ENCODE assay signal across 8 mouse cellular contexts in the genomic region with DNA sequence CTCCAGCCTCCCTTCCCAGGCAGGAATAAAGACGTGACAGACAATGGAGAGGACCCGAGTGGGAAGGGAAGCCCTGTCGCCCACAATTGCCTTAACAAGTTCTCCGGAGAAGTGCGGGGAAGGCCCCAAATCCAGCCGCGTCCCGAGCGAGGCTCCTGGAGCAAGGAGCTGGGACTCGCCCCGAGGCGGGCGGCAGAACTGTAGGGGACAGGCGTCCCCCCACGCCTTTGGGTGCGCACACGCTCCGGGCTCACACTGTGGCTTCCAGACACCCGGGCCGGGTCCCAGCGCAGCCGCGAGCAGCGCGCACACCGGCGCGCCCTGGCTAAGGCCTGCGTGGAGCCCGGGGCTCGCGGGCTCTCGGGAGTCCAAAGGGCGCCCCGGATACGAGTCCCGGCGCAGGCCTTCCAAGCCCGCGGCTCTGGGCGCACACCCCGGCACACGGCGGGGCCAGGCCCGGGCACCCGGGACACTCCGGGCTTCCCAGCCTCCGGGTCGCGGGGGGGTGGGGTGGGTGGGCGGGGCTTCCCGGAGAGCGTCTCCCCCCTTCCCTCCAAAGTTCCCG. TPM values are rescaled to one million over a fixed set of nuclear protein-coding genes. Genes with fewer than 3 reads are reported as not detected.
A peak's percentile ranks its signal among the peaks of the same experiment; 100 is the strongest.
DNase-seq lines count a peak whose midpoint lies in the region; ATAC-seq and TF ChIP-seq lines count a peak whose summit lies in the region.

No protein-coding gene starts in this region.

- ATAC-seq in embryonic facial prominence, embryonic 15.5 days (ENCODE audit: insufficient number of reproducible peaks, low FRiP score, low TSS enrichment, low read depth) = peak; percentile 44
- ATAC-seq in hindbrain, embryonic 12.5 days (ENCODE audit: low FRiP score) = peak; percentile 48
- ATAC-seq in liver, embryonic 12.5 days = peak; percentile 30
- peak; percentile 27 for ATAC-seq in stomach, embryonic 16.5 days (ENCODE audit: insufficient read depth, low FRiP score)
- no peak for ATAC-seq in megakaryocyte-erythroid progenitor cell, adult 5-6 weeks (replicated peaks; ENCODE audit: low FRiP score, low TSS enrichment, poor library complexity, severe bottlenecking)

- H3K4me2 ChIP-seq in embryonic facial prominence, embryonic 15.5 days (replicated peaks) = peak overlapping the region; percentile 82
- H3K4me2 ChIP-seq in hindbrain, embryonic 12.5 days (replicated peaks) = peak overlapping the region; percentile 81
- peak overlapping the region; percentile 89 for H3K4me2 ChIP-seq in liver, embryonic 12.5 days
- peak overlapping the region; percentile 70 for H3K4me2 ChIP-seq in stomach, embryonic 16.5 days (ENCODE audit: low read depth, low read length)

- TF ChIP-seq CTCF in spleen, adult 2 months (IDR thresholded peaks at IDR 0.05; ENCODE audit: extremely low read depth, insufficient read depth, insufficient read length, insufficient replicate concordance) = no peak

- no peak for DNase-seq in spleen, adult 2 months (ENCODE audit: low read depth in 1 of 2, low spot score in 2 of 2)
- DNase-seq in spleen, adult 18-20 months = no peak
- no peak for DNase-seq in right cerebral cortex, postnatal 14 days

- TF ChIP-seq POLR2A in spleen, adult 2 months (IDR thresholded peaks at IDR 0.05; ENCODE audit: low read depth, low read length) = no peak

- peak overlapping the region; percentile 96 for H3K9ac ChIP-seq in embryonic facial prominence, embryonic 15.5 days
- H3K9ac ChIP-seq in hindbrain, embryonic 12.5 days = peak overlapping the region; percentile 81
- peak overlapping the region; percentile 78 for H3K9ac ChIP-seq in liver, embryonic 12.5 days
- peak overlapping the region; percentile 91 for H3K9ac ChIP-seq in stomach, embryonic 16.5 days (ENCODE audit: low read length)

- 3% methylated on average over 54 of the region's 54 CpGs for WGBS in spleen, adult 2 months
- 0% methylated on average over 54 of the region's 54 CpGs for WGBS in embryonic facial prominence, embryonic 15.5 days
- 0% methylated on average over 51 of the region's 54 CpGs for WGBS in hindbrain, embryonic 12.5 days
- 1% methylated on average over 51 of the region's 54 CpGs for WGBS in liver, embryonic 12.5 days (ENCODE audit: insufficient replicate concordance)
- under 1% methylated on average over 52 of the region's 54 CpGs for WGBS in stomach, embryonic 16.5 days

- no peaks in the 10 kb centered on the region for H3K4me1 ChIP-seq in spleen, adult 2 months (ENCODE audit: control insufficient read depth, insufficient read depth, insufficient read length)
- peaks cover 57% of the 10 kb centered on the region for H3K4me1 ChIP-seq in embryonic facial prominence, embryonic 15.5 days
- H3K4me1 ChIP-seq in hindbrain, embryonic 12.5 days = peaks cover 50% of the 10 kb centered on the region
- H3K4me1 ChIP-seq in liver, embryonic 12.5 days = peaks cover 87% of the 10 kb centered on the region
- peaks cover 50% of the 10 kb centered on the region for H3K4me1 ChIP-seq in stomach, embryonic 16.5 days (ENCODE audit: control insufficient read depth, insufficient read depth, low read length)

- no peaks in the 10 kb centered on the region for H3K36me3 ChIP-seq in spleen, adult 2 months (ENCODE audit: control insufficient read depth, insufficient read depth, low read length)
- no peaks in the 10 kb centered on the region for H3K36me3 ChIP-seq in embryonic facial prominence, embryonic 15.5 days
- no peaks in the 10 kb centered on the region for H3K36me3 ChIP-seq in hindbrain, embryonic 12.5 days
- no peaks in the 10 kb centered on the region for H3K36me3 ChIP-seq in liver, embryonic 12.5 days
- no peaks in the 10 kb centered on the region for H3K36me3 ChIP-seq in stomach, embryonic 16.5 days (ENCODE audit: control insufficient read depth, insufficient read depth, low read length)

- H3K4me3 ChIP-seq in spleen, adult 2 months (ENCODE audit: extremely low read depth, insufficient read depth, insufficient read length) = peak overlapping the region; percentile 39
- H3K4me3 ChIP-seq in embryonic facial prominence, embryonic 15.5 days (replicated peaks) = peak overlapping the region; percentile 89
- H3K4me3 ChIP-seq in hindbrain, embryonic 12.5 days = peak overlapping the region; percentile 63
- peak overlapping the region; percentile 72 for H3K4me3 ChIP-seq in liver, embryonic 12.5 days
- peak overlapping the region; percentile 89 for H3K4me3 ChIP-seq in stomach, embryonic 16.5 days (replicated peaks; ENCODE audit: low read length)

- H3K27ac ChIP-seq in spleen, adult 2 months (ENCODE audit: insufficient read depth, low read length) = peak overlapping the region; percentile 5; the same call in 1 of the 2 replicates
- peak overlapping the region; percentile 100 for H3K27ac ChIP-seq in embryonic facial prominence, embryonic 15.5 days (replicated peaks)
- H3K27ac ChIP-seq in hindbrain, embryonic 12.5 days = peak overlapping the region; percentile 83
- peak overlapping the region; percentile 88 for H3K27ac ChIP-seq in liver, embryonic 12.5 days
- H3K27ac ChIP-seq in stomach, embryonic 16.5 days (ENCODE audit: low read length) = peak overlapping the region; percentile 99

- H3K9me3 ChIP-seq in embryonic facial prominence, embryonic 15.5 days (replicated peaks) = no peaks in the 10 kb centered on the region
- no peaks in the 10 kb centered on the region for H3K9me3 ChIP-seq in hindbrain, embryonic 12.5 days (replicated peaks)
- H3K9me3 ChIP-seq in liver, embryonic 12.5 days (replicated peaks) = no peaks in the 10 kb centered on the region
- H3K9me3 ChIP-seq in stomach, embryonic 16.5 days (replicated peaks; ENCODE audit: control insufficient read depth, low read length) = no peaks in the 10 kb centered on the region

- H3K27me3 ChIP-seq in spleen, adult 2 months (ENCODE audit: control insufficient read depth, insufficient read depth, low read length) = peaks cover 17% of the 10 kb centered on the region
- H3K27me3 ChIP-seq in embryonic facial prominence, embryonic 15.5 days = no peaks in the 10 kb centered on the region
- H3K27me3 ChIP-seq in hindbrain, embryonic 12.5 days = peaks cover 49% of the 10 kb centered on the region
- H3K27me3 ChIP-seq in liver, embryonic 12.5 days (replicated peaks) = peaks cover 63% of the 10 kb centered on the region
- no peaks in the 10 kb centered on the region for H3K27me3 ChIP-seq in stomach, embryonic 16.5 days (ENCODE audit: control insufficient read depth, insufficient read depth, low read length)

RNA-seq across cellular contexts. Expression of a gene that starts 0.6 kb away (rescaled TPM):
- polyA plus RNA-seq in spleen, adult 2 months (2012; rRNA removed) = 4.3 and 5.0 TPM in 2 replicates
- polyA plus RNA-seq in embryonic facial prominence, embryonic 15.5 days (2015; fragmentation: Nextera tagmentation; extraction: Ambion mirVana) = 17.9 and 18.8 TPM in 2 replicates
- 7.0 and 7.7 TPM in 2 replicates for polyA plus RNA-seq in hindbrain, embryonic 12.5 days (2016; fragmentation: Nextera tagmentation; extraction: Ambion mirVana)
- 1.9 and 2.0 TPM in 2 replicates for polyA plus RNA-seq in liver, embryonic 12.5 days (2016; fragmentation: Nextera tagmentation; extraction: Ambion mirVana)
- polyA plus RNA-seq in stomach, embryonic 16.5 days (2015; fragmentation: Nextera tagmentation; extraction: Ambion mirVana) = 11.8 and 12.3 TPM in 2 replicates
- total RNA-seq in megakaryocyte-erythroid progenitor cell, adult 5-6 weeks (2014; fragmentation: Nextera tagmentation) = 0.20 and 0.37 TPM in 2 replicates
- 0.30 TPM in 1 of 2 replicates, not detected in the other for total RNA-seq in megakaryocyte-erythroid progenitor cell, adult 5-6 weeks (2017)

RNA-seq across cellular contexts. Expression of a gene that starts 15.0 kb away (rescaled TPM):
- 0.15 and 0.25 TPM in 2 replicates for polyA plus RNA-seq in spleen, adult 2 months (2012; rRNA removed)
- polyA plus RNA-seq in embryonic facial prominence, embryonic 15.5 days (2015; fragmentation: Nextera tagmentation; extraction: Ambion mirVana) = 5.1 and 5.8 TPM in 2 replicates
- polyA plus RNA-seq in hindbrain, embryonic 12.5 days (2016; fragmentation: Nextera tagmentation; extraction: Ambion mirVana) = 5.0 and 6.8 TPM in 2 replicates
- polyA plus RNA-seq in liver, embryonic 12.5 days (2016; fragmentation: Nextera tagmentation; extraction: Ambion mirVana) = 1.4 and 1.6 TPM in 2 replicates
- 4.6 and 5.4 TPM in 2 replicates for polyA plus RNA-seq in stomach, embryonic 16.5 days (2015; fragmentation: Nextera tagmentation; extraction: Ambion mirVana)
- total RNA-seq in megakaryocyte-erythroid progenitor cell, adult 5-6 weeks (2014; fragmentation: Nextera tagmentation) = not detected in 2 replicates
- 0.99 TPM in 1 of 2 replicates, not detected in the other for total RNA-seq in megakaryocyte-erythroid progenitor cell, adult 5-6 weeks (2017)

RNA-seq across cellular contexts. Expression of a gene that starts 21.7 kb away (rescaled TPM):
- polyA plus RNA-seq in spleen, adult 2 months (2012; rRNA removed) = 4,168 and 4,314 TPM in 2 replicates
- polyA plus RNA-seq in embryonic facial prominence, embryonic 15.5 days (2015; fragmentation: Nextera tagmentation; extraction: Ambion mirVana) = 620 and 681 TPM in 2 replicates
- polyA plus RNA-seq in hindbrain, embryonic 12.5 days (2016; fragmentation: Nextera tagmentation; extraction: Ambion mirVana) = 287 and 354 TPM in 2 replicates
- 472 and 487 TPM in 2 replicates for polyA plus RNA-seq in liver, embryonic 12.5 days (2016; fragmentation: Nextera tagmentation; extraction: Ambion mirVana)
- 538 and 564 TPM in 2 replicates for polyA plus RNA-seq in stomach, embryonic 16.5 days (2015; fragmentation: Nextera tagmentation; extraction: Ambion mirVana)
- 3,438 and 3,746 TPM in 2 replicates for total RNA-seq in megakaryocyte-erythroid progenitor cell, adult 5-6 weeks (2014; fragmentation: Nextera tagmentation)
- total RNA-seq in megakaryocyte-erythroid progenitor cell, adult 5-6 weeks (2017) = 861 and 1,170 TPM in 2 replicates

RNA-seq across cellular contexts. Expression of a gene that starts 36.7 kb away (rescaled TPM):
- 17.2 and 19.3 TPM in 2 replicates for polyA plus RNA-seq in spleen, adult 2 months (2012; rRNA removed)
- 37.6 and 38.5 TPM in 2 replicates for polyA plus RNA-seq in embryonic facial prominence, embryonic 15.5 days (2015; fragmentation: Nextera tagmentation; extraction: Ambion mirVana)
- polyA plus RNA-seq in hindbrain, embryonic 12.5 days (2016; fragmentation: Nextera tagmentation; extraction: Ambion mirVana) = 24.7 and 28.3 TPM in 2 replicates
- polyA plus RNA-seq in liver, embryonic 12.5 days (2016; fragmentation: Nextera tagmentation; extraction: Ambion mirVana) = 18.8 and 22.1 TPM in 2 replicates
- polyA plus RNA-seq in stomach, embryonic 16.5 days (2015; fragmentation: Nextera tagmentation; extraction: Ambion mirVana) = 19.0 and 20.4 TPM in 2 replicates
- 47.6 and 82.8 TPM in 2 replicates for total RNA-seq in megakaryocyte-erythroid progenitor cell, adult 5-6 weeks (2014; fragmentation: Nextera tagmentation)
- total RNA-seq in megakaryocyte-erythroid progenitor cell, adult 5-6 weeks (2017) = 21.0 and 56.9 TPM in 2 replicates

Comparison
In these comparisons a context has a peak if more than half of its experiments do, and no peak if none do; other contexts are left out.
1. H3K27ac ChIP-seq: peak in every context shown above with its lines; median percentile 100 in embryonic facial prominence, embryonic 15.5 days; 99 in stomach, embryonic 16.5 days; 88 in liver, embryonic 12.5 days; 83 in hindbrain, embryonic 12.5 days; 5 in spleen, adult 2 months.
2. H3K4me3 ChIP-seq: peak in every context shown above with its lines; median percentile 89 in embryonic facial prominence, embryonic 15.5 days; 89 in stomach, embryonic 16.5 days; 72 in liver, embryonic 12.5 days; 63 in hindbrain, embryonic 12.5 days; 39 in spleen, adult 2 months.